Mouse (Mus musculus): Measurements from ENCODE around the gene Ccdc33.

Ccdc33 gene

DNA sequence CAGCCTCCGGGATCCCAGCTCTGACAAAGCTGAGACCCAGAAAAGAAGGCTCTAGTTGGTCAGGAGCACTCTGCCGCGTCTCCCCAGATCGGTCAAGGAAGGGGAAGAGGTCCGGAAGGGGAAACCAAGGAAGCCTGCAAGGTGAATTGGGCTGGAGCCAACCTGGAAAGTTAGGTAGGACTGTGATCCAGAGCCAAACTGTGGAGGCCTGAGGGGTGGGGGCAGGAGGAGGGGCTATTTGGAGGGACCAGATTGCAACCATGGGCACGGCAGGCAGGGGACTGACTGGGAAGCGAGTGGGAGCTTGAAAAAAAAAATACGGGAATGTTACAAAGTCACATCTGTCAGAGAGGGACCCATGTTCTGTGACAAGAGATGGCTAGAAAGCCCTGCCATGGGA lies 10.9 kb upstream of the Ccdc33 start:
- no peak for DNase-seq (ENCODE audit: low spot score)

DNA sequence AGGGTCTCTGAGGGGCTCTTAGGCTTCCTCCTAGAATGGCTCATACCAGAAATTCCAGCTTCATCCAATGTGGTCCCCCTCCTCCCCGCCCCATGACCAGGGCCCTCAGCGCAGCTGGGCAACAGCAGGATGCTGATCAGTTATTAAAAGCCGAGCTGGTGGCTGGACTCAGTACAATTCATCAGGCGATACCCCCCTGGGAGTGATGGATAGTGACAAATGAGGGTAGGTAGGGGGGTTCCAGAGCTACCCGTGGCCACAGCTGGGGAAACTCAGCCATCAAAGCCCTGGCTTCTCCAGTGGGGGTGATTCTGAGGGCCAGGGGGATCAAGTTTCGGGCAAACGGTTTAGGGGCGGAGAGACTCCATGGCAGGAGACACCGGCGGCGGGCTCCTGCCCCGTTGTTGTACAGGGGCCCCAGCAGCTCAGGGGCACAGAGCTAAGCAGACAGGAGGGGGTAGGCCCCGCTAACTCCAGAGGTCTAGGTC lies 10.3 kb upstream of the Ccdc33 start:
- no peak for DNase-seq (ENCODE audit: low spot score)

DNA sequence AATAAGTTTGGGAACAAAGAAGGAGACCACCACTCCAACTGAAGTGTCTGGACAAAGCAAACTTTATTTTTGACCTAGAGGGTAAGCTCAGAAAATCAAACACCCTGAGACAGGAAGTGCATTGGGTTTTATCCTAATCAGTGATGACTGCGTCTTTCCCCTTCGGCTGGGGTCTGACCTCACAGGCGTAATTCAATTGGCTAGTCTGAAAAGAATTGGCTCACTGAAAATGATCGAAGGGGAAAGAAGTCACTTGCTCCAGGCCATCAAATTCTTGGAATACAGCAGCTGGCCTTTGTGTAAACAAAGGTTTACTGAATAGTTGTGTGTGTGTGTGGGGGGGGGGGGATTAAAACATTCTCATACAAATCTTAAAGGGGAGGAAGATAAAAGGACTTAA lies 7.2 kb upstream of the Ccdc33 start:
- DNase-seq (ENCODE audit: low spot score) = no peak

DNA sequence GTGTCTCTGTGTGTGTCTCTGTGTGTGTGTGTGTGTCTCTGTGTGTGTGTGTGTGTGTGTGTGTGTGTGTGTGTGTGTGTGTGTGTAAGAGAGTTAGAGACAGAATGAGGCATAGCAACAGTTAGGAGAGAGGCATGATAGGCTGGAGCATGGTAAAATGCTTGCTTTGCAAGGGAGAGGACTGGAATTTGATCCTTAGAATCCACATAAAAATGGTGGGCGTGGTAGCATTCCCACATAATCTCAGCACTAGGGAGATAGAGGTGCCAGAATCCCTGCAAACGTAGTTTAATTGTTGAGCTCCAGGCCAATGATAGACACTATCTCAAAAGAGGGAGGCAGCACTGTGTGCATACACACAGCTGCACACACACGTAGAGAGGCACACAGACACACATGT lies 6.5 kb upstream of the Ccdc33 start:
- DNase-seq (ENCODE audit: low spot score) = no peak

DNA sequence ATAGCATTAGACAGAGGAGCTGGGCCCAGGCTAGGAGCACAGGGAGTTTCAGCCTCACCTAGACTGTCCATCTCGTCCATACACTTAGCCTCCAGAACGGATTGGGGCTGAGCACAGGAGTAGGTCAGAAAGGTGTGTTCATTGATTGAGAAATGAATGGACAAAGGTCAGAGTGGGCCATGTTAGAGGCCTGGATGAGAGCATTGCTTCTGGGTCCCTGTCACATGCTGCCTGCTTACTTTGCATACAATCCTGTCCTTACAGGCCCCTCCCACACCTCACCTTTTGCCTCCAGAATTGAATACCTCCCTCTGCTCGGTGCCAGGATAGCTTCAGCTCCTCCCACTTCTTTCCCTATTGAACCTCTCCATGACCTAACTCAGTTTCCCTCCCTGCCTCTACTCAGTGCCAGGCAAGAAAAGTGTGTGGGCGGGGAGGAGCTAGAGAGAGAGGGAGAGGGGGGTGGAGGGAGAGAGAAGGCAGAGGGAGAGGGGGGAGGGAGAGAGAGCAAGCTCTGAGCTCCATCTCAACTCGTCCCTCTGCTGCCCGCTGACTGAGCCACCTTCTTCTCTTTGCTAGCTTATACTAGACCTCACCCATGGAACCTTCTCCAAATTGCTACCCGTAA lies 2.5 kb downstream of the Ccdc33 start:
- DNase-seq (ENCODE audit: low spot score) = no peak

DNA sequence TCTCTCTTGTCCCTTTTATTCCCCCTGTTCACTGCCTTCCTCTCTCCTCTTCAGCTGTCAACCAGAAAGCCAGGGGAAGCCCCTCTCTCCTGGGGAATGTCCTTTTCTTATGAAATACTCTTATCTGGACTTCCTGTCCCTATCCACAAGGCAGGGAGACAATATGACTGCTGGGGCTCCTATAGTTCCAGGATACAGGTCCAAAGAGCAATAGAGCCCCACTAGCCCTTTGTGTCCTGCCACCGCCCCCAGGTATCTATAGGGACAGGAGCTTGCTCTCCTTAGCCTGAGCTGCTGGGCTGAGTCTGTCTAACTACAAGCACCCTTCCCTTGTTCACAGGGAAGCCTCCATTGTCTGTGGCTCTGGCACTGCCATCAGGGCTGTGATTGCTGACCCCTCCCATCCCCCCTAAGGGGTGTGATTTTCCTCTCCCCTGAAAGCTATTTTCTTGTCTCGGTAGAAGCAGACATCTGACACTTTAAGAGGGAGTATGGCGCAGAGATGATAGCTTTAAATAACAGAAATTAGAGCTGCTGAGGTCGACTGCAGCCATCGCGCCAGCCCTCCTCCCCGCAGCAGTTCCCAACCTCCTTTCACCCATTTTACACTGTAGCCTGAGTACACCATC lies 3.2 kb downstream of the Ccdc33 start:
- no peak for DNase-seq (ENCODE audit: low spot score)

DNA sequence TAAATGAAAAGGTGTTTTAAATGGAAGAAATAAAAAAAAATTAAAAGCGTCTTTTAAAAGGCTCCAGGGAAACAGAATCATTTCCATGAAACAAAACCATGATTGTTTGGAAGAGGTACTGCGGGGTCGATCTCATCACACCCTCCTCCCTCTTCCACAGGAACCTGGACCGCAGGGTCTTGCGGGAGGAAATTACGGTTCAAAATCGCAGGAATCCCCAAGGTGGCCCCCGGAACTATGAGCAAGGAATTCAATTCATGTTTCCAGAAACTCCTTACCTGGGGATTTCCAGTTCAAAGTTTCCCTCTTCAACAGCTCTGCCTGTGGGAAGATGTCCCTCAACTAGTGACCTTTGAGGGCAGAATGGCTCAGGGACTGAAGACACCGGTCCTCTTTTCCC lies 4.6 kb downstream of the Ccdc33 start:
- no peak for DNase-seq (ENCODE audit: low spot score)

DNA sequence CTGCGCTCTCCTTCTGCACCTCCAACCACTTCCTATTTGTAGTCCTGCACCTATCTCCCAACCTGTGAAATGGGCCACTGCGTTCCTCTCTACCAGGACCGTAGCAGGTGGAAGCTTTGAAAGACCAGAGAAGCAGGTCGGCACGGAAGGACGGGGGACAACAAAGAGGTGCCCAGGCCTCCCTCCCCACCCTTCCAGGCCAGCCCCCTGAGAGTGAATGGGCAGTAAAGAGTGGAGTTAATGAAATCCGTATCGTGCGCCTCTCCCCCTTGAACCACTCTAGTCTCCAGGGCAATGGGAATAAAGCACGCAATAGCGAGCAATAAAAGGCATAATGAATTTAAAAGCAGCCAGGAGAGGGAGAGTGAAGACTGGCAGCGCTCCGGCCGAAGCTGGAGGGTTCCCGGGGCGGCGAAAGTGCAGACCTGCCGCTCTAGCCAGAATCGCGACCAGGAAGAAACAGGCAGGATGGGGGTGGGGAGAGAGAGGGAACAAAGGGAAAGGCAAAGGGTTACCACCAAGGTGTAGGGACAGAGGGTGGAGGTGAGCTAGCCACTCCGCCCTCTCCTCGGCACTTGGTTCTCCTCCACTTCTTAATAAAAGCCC lies 5.2 kb downstream of the Ccdc33 start:
- no peak for DNase-seq (ENCODE audit: low spot score)

DNA sequence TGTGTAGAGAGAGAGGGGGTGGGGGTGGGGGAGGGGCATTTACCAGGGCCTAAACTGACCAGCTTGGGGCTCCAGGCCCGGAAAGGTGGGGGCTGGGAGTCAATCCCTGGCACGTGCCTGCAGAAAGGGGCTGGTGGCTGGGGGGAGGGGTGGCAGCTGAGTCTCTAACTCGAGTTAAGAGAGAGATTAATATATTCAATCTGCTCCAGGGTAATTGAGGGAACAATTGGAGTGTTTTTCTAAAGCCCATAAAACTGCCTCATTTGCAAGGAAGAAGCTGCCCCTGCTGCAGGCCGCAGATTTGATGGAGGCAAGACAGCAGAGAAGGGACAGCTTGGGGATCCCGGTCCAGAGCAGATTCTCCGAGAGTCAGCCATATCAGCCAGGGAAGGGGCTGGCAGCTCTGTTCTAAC lies 5.8 kb downstream of the Ccdc33 start:
- DNase-seq (ENCODE audit: low spot score) = no peak

DNA sequence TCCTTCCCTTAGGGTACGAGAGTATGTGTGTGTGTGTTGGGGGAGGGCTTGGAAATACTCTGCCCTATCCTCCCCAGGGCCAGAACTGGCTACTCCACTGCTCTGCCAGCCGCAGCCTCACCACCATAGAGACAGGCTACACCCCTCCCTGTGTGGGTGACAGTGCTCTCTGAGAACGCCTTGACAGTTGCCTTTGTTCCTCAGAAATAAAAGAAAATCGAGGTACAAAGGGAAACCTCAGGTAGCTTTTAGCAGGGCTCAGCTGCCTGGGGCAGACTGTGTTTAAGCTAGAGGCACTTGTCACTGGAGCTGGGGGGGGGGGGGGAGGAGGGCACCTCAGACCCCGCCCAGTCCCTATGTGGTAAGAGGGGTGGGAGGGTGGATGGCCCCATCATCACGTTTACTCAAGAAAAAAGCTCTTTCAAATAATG lies 6.3 kb downstream of the Ccdc33 start:
- no peak for DNase-seq (ENCODE audit: low spot score)

DNA sequence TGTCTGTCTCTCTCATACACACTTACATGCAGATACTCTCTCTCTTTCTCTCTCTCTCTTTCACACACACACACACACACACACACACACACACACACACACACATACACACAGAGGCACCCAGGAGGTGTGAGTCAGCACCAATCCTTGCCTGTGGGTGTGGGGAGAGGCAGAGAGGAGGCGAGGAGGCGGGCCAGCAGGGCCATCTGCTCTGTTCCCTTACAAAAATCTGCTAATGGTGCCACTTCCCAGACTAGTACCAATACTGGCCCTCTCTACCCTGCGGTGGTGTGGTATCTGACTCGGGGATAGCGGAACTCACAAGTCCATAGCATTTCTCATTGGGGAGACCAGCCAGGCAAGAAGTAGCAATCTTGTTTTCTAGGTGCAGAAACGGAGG lies 7.2 kb downstream of the Ccdc33 start:
- no peak for DNase-seq (ENCODE audit: low spot score)

DNA sequence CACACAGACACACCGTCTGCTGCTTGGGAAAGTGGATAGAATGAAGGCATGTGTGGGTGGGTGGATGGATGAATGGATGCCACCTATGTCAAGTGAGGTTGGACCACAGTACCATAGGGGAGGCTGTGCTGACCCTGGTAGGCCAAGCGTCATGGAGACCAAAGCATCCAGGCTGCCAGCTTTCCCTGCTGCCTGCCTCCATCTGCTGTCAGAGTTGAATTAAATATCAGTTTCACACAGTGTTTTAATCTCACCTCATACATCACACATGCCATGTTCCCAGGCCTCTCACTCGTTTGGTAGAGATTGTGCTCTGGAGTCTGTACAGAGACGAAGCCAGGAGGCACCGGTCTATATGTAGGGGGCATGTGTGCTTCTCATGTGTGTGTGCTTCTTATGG lies 7.8 kb downstream of the Ccdc33 start:
- no peak for DNase-seq (ENCODE audit: low spot score)

DNA sequence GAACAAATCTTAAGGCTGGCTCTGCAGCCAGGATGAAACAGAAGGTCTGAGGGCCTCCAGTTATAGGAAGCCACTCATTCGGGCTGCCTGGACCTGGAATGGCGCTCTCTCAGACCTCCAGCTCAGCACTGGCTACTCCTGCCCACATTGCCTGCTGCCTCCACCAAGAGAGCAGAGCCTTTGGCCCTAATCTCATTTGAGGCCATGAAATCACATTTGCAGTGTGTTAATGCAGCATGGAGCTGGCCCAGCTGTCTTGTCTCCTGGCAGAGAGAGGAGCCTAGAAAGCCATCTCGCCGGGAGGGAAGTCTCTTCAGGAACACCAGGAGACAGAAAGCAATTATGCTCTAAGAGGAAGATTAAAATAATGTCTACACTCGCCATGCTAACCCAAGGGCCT lies 11.1 kb downstream of the Ccdc33 start:
- DNase-seq (ENCODE audit: low spot score) = no peak

DNA sequence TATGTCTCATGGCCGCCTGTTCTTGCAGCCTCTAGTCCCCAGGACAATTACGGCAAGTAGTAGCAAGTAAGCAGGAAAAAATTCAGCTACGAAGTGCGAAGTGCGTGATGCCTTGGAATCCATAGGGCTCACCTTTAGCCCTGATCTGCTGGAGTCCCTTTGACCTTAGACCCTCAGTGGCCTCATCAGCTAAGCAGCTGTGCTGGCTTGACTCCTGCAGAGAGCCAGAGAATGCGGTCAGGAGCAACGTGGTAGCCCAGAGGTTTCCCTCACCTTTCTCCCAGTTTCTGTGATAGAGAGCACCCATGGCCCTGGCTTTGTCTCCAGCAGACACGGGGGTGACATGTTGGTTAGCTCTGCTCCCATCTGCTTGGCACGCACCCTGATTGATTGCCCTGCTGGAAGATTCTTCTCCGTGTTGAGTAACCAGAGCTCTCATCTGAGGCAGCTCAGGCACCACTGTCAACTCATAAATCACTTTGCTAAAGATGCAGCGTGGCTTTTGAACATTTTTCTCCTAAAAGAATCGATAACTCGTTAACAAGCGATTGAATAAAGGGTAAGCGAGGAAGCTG lies 12.9 kb downstream of the Ccdc33 start:
- DNase-seq (ENCODE audit: low spot score) = no peak

DNA sequence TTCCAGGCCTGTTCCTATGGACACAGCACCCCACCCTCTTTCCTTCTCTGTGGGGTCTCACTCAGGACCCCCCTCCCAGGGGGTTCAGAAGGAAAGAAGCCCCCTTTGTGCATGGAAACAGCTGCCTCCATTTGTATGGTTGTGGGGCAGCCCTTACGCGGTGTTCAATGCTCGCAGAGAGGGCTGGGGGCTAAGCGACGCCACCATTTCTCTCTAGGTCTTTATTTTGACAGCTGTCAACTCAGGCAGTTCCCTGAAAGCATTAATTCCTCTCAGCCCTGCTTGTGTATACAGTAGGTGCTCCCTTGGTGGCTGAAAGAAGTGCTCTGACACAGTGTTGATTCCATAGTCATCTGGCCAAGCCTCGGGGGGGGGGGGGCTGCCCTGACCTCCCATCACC lies 15.0 kb downstream of the Ccdc33 start:
- DNase-seq (ENCODE audit: low spot score) = no peak

DNA sequence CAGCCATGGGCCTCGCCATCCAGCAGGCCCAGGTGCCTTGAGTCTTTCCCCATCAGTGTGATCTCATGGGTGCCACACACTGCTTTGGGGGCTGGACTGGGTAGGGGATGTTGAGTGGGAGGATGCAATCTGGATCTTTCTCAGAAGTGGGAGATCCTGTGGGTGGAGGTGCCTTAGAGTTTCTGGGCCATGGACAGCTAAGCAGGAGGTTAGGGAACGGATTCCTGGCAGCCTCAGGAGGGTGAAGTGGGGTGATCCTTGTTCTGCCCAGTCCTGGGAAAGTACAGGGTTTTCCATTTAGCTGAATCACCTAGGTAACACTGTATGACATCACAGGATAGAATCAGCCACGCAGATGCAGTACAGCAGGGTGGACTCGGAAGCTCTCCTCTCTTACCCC lies 16.6 kb downstream of the Ccdc33 start:
- DNase-seq (ENCODE audit: low spot score) = no peak

DNA sequence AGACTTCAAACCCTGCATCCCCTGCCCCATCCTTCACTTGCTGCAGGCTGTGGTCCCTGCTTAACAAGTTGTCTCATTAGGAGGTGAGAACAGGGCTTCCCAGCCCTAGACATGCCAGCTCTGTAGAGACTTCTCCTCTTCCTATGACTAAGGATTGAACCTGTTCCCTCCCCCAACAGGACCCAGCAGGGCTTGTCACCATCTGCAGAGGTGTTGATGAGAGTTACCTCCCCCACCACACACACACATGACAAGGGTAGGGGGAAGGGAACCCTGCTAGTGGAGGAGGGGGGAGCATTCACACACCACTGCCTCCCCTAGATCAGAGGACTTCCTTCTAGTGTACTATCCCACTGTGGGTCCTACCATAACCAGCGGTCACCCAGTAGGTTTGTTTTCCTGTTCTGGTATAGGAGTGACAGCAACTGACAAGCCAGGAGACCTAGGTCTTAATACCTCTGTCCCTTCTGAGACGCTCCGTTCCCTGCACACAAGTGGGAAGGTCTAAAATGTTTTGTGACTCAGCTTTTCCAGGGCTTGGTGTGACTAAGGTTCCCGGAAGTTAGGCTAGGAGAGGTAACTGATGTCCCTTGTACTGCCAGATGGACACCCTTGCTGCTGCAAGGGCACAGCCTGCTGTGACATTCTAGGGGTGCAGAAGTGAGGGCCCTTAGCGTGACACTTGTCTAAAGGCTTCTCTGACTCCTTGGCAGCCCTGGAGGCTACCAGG lies 18.6 kb downstream of the Ccdc33 start:
- no peak for DNase-seq (ENCODE audit: low spot score)

DNA sequence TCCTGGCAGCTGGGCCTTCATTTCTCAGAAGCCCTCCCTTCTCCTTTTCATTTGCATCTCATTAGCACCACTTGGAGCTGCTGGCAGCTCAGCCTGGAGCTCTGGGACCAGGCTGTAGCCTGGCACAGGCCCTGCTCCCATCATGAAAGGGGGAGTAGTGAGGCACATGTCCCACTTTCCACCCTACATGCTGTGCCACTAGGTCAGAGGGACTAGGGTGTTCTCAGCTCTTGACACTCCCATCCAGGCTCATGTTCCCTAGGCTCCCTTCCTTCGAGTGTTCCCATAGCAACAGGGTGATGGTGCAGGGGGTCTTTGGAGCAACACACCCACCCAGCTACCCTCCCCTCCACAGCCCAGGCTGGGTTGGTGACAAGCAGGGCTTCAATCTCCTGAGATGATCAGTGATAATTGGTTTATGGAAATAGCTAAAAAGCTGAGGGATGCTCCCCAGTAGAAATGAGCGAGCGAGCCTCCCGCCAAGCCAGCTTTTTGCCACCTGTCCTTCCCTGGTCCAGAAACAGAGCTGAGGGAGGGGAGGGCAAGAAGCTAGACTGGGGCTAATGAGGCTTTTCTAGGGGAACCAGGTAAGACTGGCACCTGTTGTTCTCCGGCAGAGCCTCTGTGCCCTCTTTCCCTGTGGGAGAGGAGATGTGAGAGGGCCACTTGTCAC lies 21.9 kb downstream of the Ccdc33 start:
- no peak for DNase-seq (ENCODE audit: low spot score)

DNA sequence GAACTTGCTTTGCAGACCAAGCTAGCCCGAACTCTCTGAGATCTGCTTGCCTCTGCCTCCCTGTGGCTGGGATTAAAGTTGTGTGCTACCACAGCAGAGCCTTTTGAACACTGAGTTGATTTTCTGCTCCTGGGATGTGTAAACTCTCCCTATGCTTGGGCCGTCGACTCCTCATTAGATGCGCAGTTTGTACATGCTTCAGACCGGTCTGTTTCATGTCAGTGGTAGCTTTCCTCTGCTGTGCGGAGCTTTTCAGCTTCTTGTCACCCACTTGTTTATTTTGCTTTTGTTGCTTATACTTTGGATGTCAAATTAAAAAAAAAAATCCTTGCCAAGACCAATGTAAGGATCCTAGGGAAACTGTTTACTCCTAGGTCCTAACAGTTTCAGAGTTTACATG lies 22.6 kb downstream of the Ccdc33 start:
- DNase-seq (ENCODE audit: low spot score) = no peak

DNA sequence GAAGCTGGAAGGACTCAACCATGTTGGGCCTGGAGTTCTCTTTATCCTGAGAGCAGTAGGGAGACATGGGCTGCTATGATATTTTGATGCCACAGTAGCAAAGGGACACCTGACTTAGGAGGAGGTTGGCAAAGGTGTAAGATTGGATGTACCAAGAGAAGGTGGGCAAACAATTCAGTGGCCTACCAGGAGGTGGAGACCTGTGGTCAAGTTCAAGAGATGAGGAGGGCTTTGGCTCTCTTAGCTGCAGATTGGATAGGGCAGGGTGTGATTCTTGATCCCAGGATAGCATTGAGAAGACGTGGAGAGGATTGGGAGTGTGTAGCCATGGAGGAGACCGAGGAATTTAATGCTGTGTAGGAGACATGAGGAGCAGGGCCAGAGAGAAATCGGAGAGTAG lies 24.8 kb downstream of the Ccdc33 start:
- DNase-seq (ENCODE audit: low spot score) = no peak

DNA sequence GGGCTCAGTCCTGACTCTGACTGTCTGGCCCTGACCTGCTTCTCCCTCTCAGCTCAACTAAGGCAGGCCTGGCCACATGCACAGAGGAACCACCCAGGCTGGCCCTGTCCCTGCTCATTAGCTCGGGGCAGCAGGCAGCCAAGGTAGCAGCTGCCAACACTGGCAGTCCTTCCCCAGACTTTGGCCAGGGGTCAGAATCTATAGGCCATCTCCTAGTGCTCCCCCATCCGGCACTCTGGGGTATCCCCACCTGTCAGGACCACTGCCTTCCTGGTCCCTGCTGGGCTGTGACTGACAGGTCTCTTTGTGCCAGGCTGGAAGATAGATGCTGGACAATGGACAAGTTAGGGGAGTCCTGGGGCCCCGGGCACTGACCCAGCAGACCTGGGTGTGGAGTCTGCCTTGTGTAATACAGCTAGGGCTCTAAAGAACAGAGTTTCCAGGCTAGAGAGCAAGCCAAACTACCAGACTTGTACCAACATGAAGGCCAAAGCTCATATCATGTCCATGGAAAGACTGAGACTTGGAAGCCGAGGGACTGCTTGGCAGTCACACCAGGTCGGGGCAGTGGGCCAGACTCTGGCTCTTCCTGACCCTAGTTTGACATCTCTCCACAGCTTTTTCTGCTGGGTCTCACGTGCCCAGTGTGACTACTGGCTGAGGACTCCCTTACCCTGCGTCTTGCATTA lies 25.9 kb downstream of the Ccdc33 start:
- DNase-seq (ENCODE audit: low spot score) = peak; percentile 33

Measured in ovary, adult 18-20 months (tissue).